Mouse (Mus musculus): ENCODE data around the gene Ankzf1.

DNA sequence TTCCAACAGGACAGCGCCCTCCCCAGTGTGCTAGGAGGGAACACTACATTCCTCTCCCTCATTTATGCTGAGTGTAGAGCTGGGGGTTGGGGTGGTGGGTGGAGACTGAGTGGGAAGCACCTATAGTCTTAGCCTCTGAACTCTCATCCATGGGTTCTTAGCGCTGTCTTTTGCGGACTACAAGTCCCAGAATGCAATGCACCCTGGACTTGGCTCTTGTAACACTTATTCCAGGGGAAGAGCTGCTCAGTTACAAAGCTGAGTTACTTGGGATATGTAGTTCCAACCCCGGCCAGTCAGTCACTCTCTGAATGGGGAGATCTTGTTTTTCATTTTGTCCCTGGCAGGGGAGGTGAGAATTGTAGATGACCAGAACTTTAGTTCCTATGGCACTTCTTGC is 52.9 kb downstream of the Ankzf1 start:
- no peak for TF ChIP-seq CTCF (IDR thresholded peaks at IDR 0.05; ENCODE audit: low read depth)
- TF ChIP-seq EP300 (IDR thresholded peaks at IDR 0.05; ENCODE audit: low read depth) = no peak

Measured in liver, postnatal 0 days (tissue).